Mouse (Mus musculus): Measurements from ENCODE around the gene Apol9a.
"Not testable (repeated sequence)": the region's sequence is repeated elsewhere in the genome, so short reads cannot be mapped to it uniquely, and the experiment has no call there.

Apol9a gene

DNA sequence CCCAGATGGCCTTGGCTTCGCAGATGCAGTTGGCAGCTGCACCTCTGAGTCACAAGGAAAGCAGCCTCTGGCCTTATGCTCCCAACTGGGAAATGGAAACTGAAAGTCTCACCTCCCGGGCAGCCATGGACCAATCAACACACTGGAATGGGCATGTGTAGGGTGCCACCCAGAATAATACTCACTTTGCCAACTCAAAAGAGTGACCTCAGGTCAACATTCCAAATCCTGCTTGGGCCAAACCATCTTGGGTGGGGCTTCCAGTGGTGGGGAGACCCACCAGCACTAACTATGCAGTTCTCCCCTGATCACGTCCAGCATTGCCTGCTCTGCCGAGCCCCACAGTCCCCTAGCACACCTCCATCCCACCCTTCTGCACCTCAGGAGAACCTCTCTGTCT is at the start of gene Apol9a:
Gene Apol9a (minus strand): TSS at position 101 of the 400 bp plus-strand sequence.
- DNase-seq: not testable (repeated sequence)

DNA sequence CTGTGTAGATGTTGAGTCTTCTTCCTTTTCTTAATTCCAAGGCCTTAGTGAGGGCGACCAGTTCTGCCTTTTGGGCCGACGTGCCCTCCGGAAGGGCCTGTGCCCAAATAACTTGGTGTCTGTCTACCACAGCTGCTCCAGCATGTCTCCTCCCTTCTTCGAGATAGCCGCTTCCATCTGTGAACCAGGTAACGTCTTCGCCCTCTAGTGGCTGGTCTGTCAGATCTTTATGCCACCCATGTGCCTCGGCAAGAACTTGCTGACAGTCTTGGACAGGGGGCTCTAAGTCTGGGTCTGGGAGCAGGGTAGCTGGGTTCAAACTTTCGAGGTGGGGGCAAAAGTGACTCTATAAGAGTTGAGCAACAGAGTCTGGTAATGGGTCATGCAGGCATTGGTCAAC is 39.0 kb upstream of the Apol9a start:
- not testable (repeated sequence) for DNase-seq

DNA sequence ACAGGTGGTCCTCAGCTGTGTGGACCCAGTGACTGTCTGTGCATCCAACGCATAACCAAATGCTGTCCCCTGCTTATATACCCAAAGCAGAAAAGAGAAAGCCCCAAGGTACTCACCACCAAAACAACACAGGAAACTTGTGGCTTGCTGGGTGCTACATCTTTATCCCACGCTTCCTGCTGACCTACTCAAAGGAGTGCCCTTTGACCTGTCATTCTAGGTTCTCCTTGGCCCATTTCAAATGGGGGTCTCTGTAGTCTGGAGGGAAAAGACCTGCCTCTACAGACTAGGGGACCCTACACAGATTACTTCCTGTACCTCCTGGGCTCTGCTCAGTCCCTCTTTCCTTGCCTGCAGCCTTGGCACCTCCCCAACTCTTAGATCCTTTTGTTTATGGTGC is 36.5 kb upstream of the Apol9a start, which contains the start of gene Apol7b:
Gene Apol7b (minus strand): TSS at position 101 of the 400 bp plus-strand sequence.
- not testable (repeated sequence) for DNase-seq

DNA sequence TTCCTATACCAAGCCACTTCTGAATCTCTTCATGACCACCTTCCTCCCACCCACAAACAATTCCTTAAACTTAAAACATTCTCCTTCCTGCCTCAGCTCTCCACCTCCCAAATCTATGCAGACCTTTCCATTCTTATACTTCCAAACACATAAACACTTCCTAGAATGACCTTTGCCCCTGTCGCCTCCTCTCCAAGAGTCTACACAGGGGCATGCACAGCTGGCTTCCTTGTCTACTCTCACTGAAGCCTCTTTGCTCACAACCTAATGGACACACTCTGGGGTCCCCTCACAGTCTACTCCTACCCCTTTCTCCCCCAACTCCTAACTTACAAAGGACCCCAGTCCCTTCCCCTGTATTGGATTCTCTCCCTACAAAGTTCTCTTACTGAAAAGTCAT is 34.7 kb upstream of the Apol9a start:
- DNase-seq: not testable (repeated sequence)

DNA sequence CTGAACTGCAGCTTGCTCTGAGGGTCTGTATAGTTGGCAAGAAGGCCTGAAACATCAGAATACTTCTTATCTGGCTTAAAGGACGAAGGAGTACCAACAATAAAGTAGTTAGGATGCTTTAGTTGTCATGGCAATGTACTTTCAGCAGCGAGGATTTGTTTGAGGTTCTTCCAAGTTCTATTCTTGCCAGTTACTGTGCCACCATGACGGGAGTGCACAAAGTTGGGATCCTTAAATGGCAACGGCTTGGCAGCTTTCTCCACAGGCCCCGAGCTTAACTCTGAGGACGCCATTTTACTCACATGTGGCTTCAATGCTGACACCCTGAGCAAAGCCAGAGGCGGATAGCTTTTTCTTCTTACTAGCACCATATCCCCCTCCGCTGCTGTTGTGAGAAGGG is 33.8 kb upstream of the Apol9a start:
- peak; percentile 37 for DNase-seq

DNA sequence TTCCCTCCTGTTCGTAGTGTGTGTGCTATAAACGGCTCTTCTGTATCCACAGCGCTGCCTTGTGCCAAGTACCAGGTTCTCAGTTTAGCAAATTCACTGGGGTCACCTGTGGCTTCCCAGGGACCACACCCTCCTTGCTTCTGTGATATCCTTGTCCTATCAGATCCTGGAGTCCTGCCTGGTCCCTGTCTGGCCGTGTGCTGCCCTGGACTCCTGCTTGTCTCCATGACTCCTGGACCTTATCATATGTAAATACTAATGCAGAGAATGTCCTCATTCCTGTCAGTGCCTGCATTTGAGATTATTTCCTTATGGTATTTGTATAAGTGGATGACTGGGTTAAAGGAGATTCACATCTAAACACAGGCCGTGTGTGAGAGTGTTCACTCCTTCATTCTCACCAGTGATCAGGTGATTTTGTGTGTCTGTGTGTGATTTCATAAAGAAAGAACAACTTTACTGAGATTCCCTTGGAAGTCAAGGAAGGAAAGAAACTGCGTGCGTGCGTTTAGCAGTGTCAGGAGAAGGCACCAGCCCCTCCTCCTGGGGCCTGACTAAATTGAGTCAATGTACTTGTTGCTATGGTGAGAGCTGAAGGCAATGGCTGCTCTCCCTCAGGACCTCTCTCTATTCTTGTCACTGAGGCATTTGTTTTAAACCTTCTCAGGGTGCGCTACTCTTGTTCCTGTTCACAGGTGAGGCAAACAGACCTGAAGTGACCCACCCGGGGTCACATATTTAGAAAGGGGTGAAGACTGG is 17.9 kb upstream of the Apol9a start:
- DNase-seq: not testable (repeated sequence)

DNA sequence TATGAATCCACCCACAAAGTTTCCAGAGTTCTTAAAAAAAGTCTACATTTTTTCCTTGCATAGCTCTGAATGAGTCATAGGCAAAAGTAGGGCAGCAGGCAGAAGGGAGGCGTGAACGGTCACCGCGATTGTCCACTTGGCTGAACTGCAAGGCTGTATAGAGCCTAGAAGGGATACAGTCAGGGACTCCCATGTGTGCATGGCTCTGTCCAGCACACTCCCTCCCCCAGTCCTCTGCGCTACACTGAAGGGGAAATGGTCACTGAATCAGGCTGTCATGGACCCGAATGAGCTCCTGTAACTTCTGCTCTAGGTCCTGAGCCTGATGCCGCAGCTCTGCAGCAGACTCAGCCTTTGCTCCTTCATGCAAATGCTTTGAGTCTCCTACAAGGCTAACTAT is 12.0 kb upstream of the Apol9a start:
- DNase-seq: not testable (repeated sequence)

DNA sequence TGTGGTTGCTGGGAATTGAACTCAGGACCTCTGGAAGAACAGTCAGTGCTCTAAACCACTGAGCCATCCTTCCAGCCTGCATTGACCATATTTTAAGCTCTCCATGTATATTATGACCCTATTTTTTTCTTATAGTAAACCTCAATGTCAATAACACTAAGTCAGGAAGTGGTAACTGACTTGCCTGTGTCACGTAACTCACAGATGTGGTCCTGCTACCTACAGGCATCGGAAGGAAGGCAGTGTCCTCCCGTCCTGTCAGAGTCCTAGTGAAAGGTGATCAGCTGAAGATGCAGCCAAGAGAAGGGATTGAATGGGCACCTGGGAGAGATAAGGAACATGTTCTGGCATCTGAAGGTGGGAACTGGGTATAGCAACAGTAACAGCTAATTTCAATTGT is 8.7 kb upstream of the Apol9a start:
- DNase-seq: not testable (repeated sequence)

DNA sequence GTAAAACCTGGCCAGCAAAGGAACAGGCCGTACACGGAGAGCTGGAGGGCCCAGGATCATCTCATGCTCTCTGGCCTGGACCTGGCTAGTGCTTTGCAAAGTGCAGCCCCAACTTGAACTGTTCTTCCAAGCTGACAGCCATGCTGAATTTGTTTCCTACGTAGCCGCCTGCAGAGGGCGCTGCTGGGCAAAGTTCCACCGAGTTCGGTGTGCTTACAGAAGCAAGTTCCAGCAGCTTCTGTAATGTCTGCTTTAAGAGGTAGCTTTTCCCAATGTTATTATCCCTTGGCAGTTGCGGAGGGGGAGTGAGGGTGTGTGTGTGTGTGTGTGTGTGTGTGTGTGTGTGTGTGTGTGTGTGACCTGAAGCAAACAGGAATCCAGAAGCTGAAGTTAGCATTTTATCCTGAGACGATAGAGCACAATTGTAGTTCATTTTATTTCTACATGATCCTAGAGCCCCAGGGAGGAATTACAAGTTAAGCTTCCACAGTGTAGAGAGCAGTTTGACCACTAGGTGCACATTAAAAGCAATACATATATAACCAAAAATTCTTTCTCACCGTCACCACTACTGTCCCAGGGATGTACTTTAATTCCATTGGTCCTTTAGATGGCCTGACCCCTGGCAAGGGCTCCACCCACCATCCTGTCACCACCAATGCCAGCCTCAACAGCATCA is 5.9 kb upstream of the Apol9a start:
- DNase-seq: not testable (repeated sequence)

DNA sequence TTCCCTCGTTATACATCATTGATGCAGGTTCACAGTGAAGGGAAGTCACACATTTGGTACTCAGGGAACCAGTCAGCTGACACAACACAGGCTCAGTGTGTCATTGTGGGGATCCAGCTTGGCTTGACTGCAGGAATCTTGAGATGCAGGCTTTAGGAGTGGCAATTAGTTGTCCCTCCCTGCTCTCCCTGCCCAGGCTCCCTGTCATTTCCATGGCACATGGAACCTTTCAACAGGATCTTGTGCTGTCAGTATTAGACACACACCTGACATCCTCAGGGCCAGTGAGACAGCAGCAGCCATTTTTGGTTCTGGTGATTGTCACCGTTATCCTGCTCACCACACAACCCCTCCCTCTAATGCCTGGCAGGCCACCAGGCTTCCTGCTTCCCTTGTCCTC is 4.7 kb upstream of the Apol9a start:
- DNase-seq: not testable (repeated sequence)

DNA sequence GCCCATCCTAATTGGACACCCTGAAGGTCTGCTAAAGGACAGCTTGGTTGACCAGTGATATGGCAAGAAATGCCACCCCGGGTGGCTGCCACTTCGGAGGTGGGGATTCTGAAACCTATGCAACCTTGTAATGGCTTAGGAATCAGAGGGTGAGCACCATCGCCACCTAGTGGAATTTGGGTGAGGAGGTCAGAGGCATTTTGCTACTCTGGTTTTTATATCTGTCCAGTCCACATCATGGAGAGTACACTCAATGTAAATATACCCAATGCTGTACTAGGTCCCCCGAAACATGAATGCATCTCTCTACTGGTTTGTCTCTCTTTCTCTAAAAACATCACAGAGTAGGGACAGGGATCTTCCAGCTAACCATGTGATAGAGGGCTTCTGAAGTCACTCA is 1.8 kb upstream of the Apol9a start:
- DNase-seq: not testable (repeated sequence)

DNA sequence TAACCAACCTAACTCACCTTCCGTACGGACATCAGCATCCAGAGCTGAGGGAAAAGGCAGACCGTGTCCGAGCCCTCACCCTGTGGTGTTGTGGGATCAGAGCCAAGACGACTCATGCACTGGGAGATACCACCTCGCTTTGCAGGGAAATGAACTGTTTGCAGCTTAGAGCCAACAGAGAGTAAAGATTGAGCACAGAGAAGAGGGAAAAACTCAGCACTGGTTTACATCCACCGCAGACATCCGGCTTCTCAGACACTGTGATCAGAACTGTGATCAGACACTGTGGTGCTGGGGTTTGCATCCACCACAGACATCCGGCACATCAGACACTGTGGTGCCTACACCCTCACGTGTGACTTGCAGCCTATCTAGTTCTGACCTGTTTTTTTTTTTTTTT is 4.6 kb downstream of the Apol9a start:
- DNase-seq: not testable (repeated sequence)

DNA sequence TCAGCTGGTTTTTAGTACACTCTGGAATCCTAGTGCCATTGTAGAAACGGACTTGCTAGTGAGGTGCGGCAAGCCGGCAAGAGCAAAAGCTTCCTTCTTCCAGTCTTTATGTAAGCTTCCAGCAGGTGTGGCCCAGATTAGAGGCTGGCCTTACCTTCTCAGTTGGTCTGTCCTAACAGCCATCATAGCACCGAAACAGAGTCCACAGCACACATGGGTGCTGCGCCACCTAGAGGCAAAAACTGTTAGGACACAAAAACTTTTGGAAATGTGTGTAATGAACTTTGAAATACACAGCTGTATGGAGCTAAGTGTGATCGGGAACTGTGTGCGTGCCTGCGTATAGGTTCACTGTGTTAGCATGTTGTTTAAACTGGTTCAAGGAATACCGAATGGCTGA is 11.9 kb downstream of the Apol9a start, which contains the start of gene Apol7a:
Gene Apol7a (minus strand): TSS at position 84 of the 400 bp plus-strand sequence.
- not testable (repeated sequence) for DNase-seq

DNA sequence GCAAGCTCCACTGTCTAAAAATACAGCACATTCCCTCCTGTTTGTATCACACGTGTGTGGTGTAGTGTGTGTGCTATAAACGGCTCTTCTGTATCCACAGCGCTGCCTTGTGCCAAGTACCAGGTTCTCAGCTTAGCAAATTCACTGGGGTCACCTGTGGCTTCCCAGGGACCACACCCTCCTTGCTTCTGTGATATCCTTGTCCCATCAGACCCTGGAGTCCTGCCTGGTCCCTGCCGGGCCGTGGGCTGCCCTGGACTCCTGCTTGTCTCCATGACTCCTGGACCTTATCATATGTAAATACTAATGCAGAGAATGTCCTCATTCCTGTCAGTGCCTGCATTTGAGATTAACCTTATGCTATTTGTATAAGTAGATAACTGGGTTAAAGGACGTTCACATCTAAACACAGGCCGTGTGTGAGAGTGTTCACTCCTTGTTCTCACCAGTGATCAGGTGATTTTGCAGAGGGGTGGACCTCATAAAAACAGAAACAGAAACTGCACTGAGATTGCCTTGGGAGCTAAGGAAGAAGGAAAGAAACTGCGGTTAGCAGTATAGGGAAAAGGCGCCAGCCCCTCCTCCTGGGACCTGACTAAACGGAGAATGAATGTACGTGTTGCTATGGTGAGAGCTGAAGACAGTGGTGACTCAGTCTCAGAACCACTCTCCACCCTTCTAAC is 13.3 kb downstream of the Apol9a start:
- DNase-seq: peak; percentile 25

DNA sequence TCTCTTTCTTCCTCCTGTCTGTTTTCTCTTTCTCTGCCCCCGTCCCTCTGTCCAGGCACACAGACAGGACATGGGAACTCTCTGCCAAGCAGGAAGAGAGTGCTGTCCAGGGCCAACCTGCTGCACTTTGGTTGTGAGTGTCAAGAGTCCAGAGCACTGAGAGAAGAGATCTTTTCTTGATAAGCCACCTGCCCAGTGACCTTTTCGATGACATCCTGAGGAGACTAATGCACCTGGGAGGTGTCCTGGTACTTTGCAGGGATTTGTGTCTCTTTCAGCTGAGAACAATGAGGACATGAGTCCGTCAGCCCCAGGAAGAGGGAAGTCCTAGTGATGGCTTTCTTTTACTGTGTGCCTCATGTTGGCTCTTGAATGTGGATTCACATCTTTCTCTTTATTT is 17.1 kb downstream of the Apol9a start:
- not testable (repeated sequence) for DNase-seq

DNA sequence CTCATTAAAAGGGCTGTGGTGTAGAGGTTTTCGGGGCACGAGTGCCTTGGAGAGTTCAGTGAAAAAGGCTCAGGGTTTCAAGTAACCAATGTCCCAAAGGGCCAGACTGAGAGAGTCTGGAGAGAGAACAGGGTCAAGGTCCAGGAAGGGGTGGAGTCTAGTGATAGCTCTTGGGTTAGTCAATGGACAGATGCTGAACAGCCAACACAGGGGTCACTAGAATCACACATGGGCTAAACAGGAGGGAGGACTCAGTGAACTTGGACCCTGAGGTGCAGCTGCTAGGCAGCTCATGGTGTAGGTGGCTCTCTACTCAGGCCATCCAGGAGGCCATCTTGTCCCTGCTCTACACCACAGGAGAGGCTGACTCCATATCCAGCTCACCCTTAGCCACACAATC is 23.5 kb downstream of the Apol9a start:
- DNase-seq: no peak

DNA sequence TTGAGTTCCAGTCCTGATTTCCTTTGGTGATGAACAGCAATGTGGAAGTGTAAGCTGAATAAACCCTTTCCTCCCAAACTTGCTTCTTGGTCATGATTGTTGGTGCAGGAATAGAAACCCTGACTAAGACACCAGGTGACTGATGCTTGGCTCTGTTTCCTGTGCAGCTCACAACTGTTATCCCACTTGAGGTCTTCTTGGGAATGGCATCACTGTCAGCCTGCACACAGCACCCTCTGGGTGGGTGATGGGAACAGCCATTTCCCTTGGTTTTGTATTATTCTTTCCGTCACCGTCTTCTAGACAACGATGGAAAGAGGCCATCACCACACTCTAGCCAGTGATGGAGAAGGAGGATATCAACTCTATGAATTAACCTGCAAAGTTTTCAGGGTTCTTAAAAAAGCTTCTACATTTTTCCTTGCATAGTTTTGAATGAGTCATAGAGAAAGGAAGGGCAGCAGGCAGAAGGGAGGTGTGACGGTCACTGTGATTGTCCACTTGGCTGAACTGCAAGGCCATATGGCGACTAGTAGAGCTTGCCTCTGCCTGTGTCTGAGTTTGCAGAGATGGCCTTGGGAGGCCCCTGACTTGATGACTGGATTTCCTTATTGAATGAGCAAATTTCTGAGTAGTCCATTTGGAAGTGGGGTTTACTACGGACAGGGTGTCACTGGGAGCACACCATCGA is 26.4 kb downstream of the Apol9a start:
- no peak for DNase-seq

DNA sequence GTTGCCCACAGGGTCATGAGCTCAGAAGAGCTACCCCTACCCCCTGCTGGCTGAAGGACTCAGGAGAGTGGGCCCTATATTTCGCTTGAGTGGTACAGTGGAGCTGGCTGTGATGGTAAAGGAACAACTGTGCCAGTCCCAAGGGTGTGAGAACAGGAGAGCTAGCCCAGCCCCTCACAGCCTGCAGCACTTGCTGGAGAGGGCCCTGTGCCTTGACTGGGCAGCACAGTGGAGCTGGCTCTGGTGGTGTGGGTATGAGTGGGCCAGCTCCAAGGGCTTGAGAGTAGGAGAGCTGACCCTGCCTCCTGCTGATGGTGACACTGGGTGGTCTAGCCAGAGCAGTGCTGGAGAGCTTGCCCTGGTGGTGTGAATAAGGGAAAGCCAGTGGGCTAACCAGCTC is 28.1 kb downstream of the Apol9a start:
- DNase-seq: no peak

DNA sequence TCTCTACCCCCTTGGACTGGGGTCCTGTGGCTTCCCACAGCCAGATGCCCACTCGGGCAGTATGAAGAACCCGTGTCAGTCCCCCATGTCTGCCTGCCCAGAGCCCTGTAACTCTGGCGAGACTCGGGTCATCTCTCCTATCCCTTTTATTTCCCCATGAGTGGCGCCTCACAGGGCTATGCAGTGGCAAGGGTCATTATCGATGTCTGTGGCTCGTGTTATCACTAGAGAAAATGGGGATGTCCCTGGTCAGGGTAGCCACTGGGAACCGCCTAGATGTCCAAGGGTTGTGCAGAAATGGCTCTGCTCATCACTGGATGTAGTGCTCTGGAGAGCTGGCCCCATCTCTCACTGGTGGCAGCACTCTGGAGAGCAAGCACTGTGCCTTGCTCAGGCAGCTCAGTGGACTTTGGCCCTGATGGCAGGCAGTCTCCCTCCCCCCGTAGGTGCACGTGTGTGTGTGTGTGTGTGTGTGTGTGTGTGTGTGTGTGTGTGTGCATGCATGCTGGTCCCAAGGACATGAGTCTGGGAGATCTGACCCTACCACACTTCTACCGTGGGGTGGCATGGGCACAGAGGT is 28.6 kb downstream of the Apol9a start:
- DNase-seq: no peak

DNA sequence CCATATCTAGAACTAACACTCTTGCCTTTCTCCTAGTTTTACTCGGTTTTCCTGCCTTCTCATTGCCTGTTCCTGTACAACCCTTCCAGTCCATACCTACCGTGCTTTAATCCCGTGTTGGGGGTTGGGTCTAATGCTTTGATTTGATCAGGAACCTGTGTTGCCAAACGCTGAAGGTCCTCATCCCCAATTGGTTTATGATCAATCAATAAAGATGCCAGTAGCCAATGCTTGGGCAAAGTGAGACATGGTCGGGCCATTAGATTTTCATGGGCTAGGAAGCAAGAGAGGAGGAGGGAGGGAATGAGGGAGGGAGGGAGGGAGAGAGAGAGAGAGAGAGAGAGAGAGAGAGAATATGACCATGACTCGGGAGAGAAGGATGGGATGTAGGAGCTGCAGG is 29.5 kb downstream of the Apol9a start:
- no peak for DNase-seq

DNA sequence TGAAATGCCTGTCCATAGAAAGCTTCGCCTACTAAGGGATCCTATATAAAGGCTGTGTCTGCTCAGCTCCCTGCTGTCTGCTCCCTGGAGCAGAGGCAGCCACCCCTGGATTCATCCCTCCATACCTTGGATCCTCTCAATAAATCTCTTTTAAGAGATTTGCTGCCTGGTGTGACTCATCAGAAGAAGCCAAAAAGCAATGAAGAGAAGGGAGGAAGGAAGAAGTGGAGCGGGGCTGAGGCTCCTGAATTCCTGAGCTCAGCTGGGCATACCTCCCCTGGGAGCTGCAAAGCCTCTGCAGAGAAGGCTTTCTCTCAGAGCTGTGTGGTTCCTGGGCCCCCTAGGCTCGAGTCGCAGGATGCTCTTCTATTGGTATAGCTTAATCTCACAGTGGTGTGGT is 31.0 kb downstream of the Apol9a start:
- DNase-seq: no peak

DNA sequence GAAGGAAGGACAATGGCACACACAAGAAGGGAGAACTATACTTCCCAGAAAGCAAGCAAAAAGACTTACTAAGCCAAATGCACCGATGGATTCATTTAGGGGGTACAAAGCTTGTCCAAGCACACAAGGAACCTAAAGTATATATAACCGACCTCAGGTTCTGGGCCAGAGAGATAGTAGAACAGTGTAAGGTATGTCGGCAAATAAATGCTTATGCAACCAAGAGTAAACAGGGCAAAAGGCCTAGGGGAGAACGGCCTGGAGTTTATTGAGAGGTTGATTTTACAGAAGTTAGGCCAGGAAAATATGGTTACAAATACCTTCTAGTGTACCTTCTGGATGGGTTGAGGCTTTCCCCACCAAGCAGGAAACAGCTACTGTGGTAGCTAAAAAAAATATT is 33.5 kb downstream of the Apol9a start:
- DNase-seq: no peak

DNA sequence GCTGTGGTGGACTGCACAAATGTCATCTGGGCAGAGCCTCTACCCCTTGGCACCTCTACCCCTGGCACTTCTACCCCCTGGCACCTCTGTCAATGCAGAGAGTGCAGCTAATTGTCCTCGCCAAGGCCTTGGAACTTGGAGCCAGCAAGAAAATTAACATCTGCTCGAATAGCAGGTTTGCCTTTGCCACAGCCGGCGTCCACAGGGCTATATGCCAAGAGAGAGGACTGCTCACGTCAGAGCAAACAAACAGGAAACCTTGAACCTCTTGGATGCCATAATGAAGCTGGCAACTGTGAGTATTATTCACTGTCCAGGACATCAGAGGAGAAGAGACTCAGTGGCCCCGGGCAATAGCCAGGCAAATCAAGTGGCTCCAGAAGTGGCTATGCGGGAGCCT is 34.0 kb downstream of the Apol9a start:
- DNase-seq: no peak
